Mouse (Mus musculus) liver, postnatal 0 days (tissue): Measurements from ENCODE around the gene Entpd7. TPM values are rescaled to one million over a fixed set of nuclear protein-coding genes. Genes with fewer than 3 reads are reported as not detected.

Source experiments
- ATAC-seq: fragments of 200-750 bp; cut with Nextera tagmentation; 2 replicates; pipeline ENCODE4 v1.8.0; 2017; ENCODE audit warnings: mild to moderate bottlenecking, moderate library complexity
- DNase-seq: peaks from one replicate; pipeline ENCODE4 v3.0.0-alpha.2; 2016
- H3K27ac ChIP-seq: fragments of 300-500 bp; sonication (generic); 2 replicates; pipeline ENCODE4 v1.5.1; 2014; ENCODE audit warnings: antibody characterized with exemption, moderate library complexity, mild to moderate bottlenecking, low read depth
- H3K27me3 ChIP-seq: fragments of 300-500 bp; sonication (generic); 2 replicates; pipeline ENCODE4 v1.6.1; 2014; ENCODE audit warnings: low read length, control low read depth, mixed read lengths; ENCODE audit not compliant: insufficient read depth
- H3K36me3 ChIP-seq: fragments of 300-500 bp; sonication (generic); replicated peaks from 2 replicates; pipeline ENCODE4 v1.6.1; 2014; ENCODE audit warnings: mild to moderate bottlenecking, control low read depth, low read length, moderate library complexity, mixed read lengths; ENCODE audit not compliant: insufficient read depth
- H3K4me1 ChIP-seq: fragments of 300-500 bp; sonication (generic); 2 replicates; pipeline ENCODE4 v1.6.1; 2014; ENCODE audit warnings: antibody characterized with exemption, mild to moderate bottlenecking, control low read depth; ENCODE audit not compliant: insufficient read depth
- H3K4me2 ChIP-seq: fragments of 300-500 bp; sonication (generic); 2 replicates; pipeline ENCODE4 v1.6.1; 2014; ENCODE audit warnings: low read depth, mild to moderate bottlenecking, low read length, moderate library complexity, mixed read lengths
- H3K4me3 ChIP-seq: fragments of 300-500 bp; sonication (generic); 2 replicates; pipeline ENCODE4 v1.5.1; 2014; ENCODE audit warnings: low read depth, low read length
- H3K9ac ChIP-seq: fragments of 300-500 bp; sonication (generic); replicated peaks from 2 replicates; pipeline ENCODE4 v1.6.1; 2014; ENCODE audit warnings: mild to moderate bottlenecking, moderate library complexity
- H3K9me3 ChIP-seq: fragments of 300-500 bp; sonication (generic); 2 replicates; pipeline ENCODE4 v1.6.1; 2016; ENCODE audit warnings: mild to moderate bottlenecking, control low read depth, low read length, mixed read lengths
- CTCF ChIP-seq: sonication (generic); IDR thresholded peaks from 2 replicates; pipeline ENCODE4 v1.5.1; 2016; ENCODE audit warnings: antibody characterized with exemption, low read depth
- EP300 ChIP-seq: IDR thresholded peaks from 2 replicates; pipeline ENCODE4 v1.6.1; 2016; ENCODE audit warnings: antibody characterized with exemption, low read depth, mild to moderate bottlenecking
- WGBS: fragments of 180-500 bp; shearing (Covaris S2); extraction: QIAGEN DNeasy Blood & Tissue Kit; methylation state at CpG from one replicate; pipeline ENCODE4 v1.1.7; 2014; ENCODE audit not compliant: insufficient replicate concordance; 5-methylcytosine and 5-hydroxymethylcytosine counted together
- polyA plus RNA-seq: library from polyadenylated mRNA; unstranded; fragments of >200 nt; fragmentation: Nextera tagmentation; extraction: Ambion mirVana; gene quantifications from 2 replicates; pipeline ENCODE4 v1.2.1, GENCODE M21; 2015

The Entpd7 gene
- polyA plus RNA-seq, 1 experiment from 2014 or later: 1.9 TPM

DNA sequence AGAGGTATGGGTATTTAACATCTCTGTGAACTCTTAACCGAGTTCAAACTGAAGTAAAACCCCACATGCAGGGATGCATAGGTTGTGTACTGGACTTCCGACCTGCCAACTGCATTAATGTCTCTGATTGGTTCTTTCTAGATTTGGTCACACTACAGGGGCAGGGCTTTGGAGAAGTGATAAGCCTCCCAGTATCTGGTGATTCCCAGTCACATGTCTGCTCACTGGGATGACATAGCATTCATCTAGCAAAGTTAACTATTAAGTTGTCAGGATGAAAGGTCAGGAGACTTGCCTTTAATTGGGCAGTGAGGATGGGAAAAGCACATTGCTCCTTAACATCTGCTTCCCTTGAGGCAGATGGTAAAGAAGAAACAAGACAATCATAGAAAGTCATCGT, 92.5 kb downstream of the Entpd7 start, which contains the start of gene Abcc2:
TSS of gene Abcc2 (plus strand) at position 213 of the 400 bp plus-strand sequence.
- Histone ChIP-seq H3K9ac (peak within 1 kb of the TSS; percentile 68), H3K4me1 (0 out of 2 replicates have a peak, but pooled peaks cover 3% of the 10 kb centered on the region), H3K4me2 (peak within 1 kb of the TSS; percentile 38), H3K27ac (peak within 1 kb of the TSS; percentile 80), H3K27me3 (no peaks in the 10 kb centered on the region), H3K4me3 (peak within 1 kb of the TSS; percentile 43), H3K9me3 (no peaks in the 10 kb centered on the region), H3K36me3 (no peaks in the 10 kb centered on the region)
- ATAC-seq (peak; percentile 88), DNase-seq (no peak)
- TF ChIP-seq EP300: peak; percentile 55
- no peak for TF ChIP-seq CTCF
- 47% methylated on average over 3 of the region's 3 CpGs for WGBS

Other genes starting within 250 kb of the Entpd7 start
- 0.21 and 0.22 TPM in 2 replicates for gene Cnnm1, start 249.2 kb upstream of the Entpd7 start, polyA plus RNA-seq
- gene Got1, start 165.1 kb upstream of the Entpd7 start, polyA plus RNA-seq: 127 and 137 TPM in 2 replicates
- 0.05 and 0.13 TPM in 2 replicates for gene Nkx2-3, start 77.3 kb upstream of the Entpd7 start, polyA plus RNA-seq
- gene Slc25a28, start 14.8 kb upstream of the Entpd7 start, polyA plus RNA-seq: 4.8 and 6.3 TPM in 2 replicates
- gene Cutc, start 63.3 kb downstream of the Entpd7 start, polyA plus RNA-seq: 17.1 and 17.6 TPM in 2 replicates
- gene Cox15, start 63.3 kb downstream of the Entpd7 start, polyA plus RNA-seq: 3.4 and 3.5 TPM in 2 replicates
- gene Abcc2, start 92.5 kb downstream of the Entpd7 start, polyA plus RNA-seq: 37.7 and 38.3 TPM in 2 replicates